ENCODE assay signal across 11 mouse cellular contexts in genomic region chr10:87901916-87902315, GRCm38 (mm10). TPM values are rescaled to one million over a fixed set of nuclear protein-coding genes. Genes with fewer than 3 reads are reported as not detected.
A peak's percentile ranks its signal among the peaks of the same experiment; 100 is the strongest.
DNase-seq lines count a peak whose midpoint lies in the region.
"Had no signal": no experiment of that assay in that cellular context is flagged by ENCODE, and none has a peak within 500 bp of the region (broad histone marks: within the 10 kb centered on the region; RNA-seq: fewer than 3 reads in every experiment).

No protein-coding gene starts in this region.

- DNase-seq in adrenal gland, adult 2 months = peak; percentile 57
- no peak for DNase-seq in adrenal gland, postnatal 4 days (ENCODE audit: low spot score in 2 of 2)
- DNase-seq in ovary, postnatal 36 days (ENCODE audit: low spot score) = peak; percentile 17
- DNase-seq in ovary, postnatal 14 days (ENCODE audit: low spot score) = no peak
- peak; percentile 24 for DNase-seq in kidney, postnatal 14 days
- DNase-seq in skeletal muscle tissue, adult 2 months (ENCODE audit: low read depth, low spot score) = peak; percentile 87
- no peak for DNase-seq in thymus, postnatal 36 days
- no peak for DNase-seq in embryo, embryonic 9.5 days (ENCODE audit: extremely low spot score)
- DNase-seq: cerebellum, adult 18-20 months; forebrain, postnatal 0 days; liver, postnatal 0 days had no signal

RNA-seq across cellular contexts. Expression of gene Igf1, which starts 43.9 kb away (rescaled TPM):
- 10 to 100 TPM; 39.0 to 46.4 TPM for total RNA-seq in adrenal gland, adult 2 months (2021)
- polyA plus RNA-seq in adrenal gland, adult 2 months (2012; rRNA removed) = 23.7 and 31.9 TPM in 2 replicates
- total RNA-seq in adrenal gland, postnatal 4 days (2021) = 10 to 100 TPM; 46.1 to 62.4 TPM

Comparison
In these comparisons a context has a peak if more than half of its experiments do, and no peak if none do; other contexts are left out.
1. DNase-seq: peak in adrenal gland, adult 2 months (single experiment), ovary, postnatal 36 days (single experiment), kidney, postnatal 14 days (single experiment) and skeletal muscle tissue, adult 2 months (single experiment); none in adrenal gland, postnatal 4 days (0 of 2), ovary, postnatal 14 days (single experiment), thymus, postnatal 36 days (0 of 2) and embryo, embryonic 9.5 days (single experiment).